Mouse (Mus musculus) spleen, postnatal 10 days (tissue): ENCODE measurements around the gene Fam110a.
"Not testable (repeated sequence)": the region's sequence is repeated elsewhere in the genome, so short reads cannot be mapped to it uniquely, and the experiment has no call there.

Experiments used
- DNase-seq, 2 experiments: peaks; one replicate each; pipeline ENCODE4 v3.0.0; 2021 to 2022; ENCODE audit warnings: low spot score in 2 of 2

The Fam110a gene

GRCm38 (mm10) chr2:151997190-151997575, 17.2 kb upstream of the Fam110a start:
- not testable (repeated sequence) for DNase-seq

GRCm38 (mm10) chr2:151996229-151997189, 16.5 kb upstream of the Fam110a start, which contains the start of gene Slc52a3:
Gene Slc52a3 (plus strand): TSS chr2:151996511.
- DNase-seq: peak; percentile 90 to 92

- DNase-seq: peak; percentile 63 to 81
These were observed 14.5 kb upstream of the Fam110a start for GRCm38 (mm10) chr2:151994350-151995122.

- no peak for DNase-seq
These were observed 11.4 kb upstream of the Fam110a start for GRCm38 (mm10) chr2:151991446-151991845.

- no peak for DNase-seq
These were observed 11.0 kb upstream of the Fam110a start for GRCm38 (mm10) chr2:151990985-151991394.

- no peak for DNase-seq
These were observed 9.0 kb upstream of the Fam110a start for GRCm38 (mm10) chr2:151988978-151989377.

- DNase-seq: no peak
These were observed 6.9 kb upstream of the Fam110a start for GRCm38 (mm10) chr2:151986958-151987357.

GRCm38 (mm10) chr2:151985426-151986172, 5.6 kb upstream of the Fam110a start:
- DNase-seq: no peak

GRCm38 (mm10) chr2:151984019-151984418, 4.0 kb upstream of the Fam110a start:
- no peak for DNase-seq

GRCm38 (mm10) chr2:151982476-151982875, 2.5 kb upstream of the Fam110a start:
- no peak for DNase-seq

- DNase-seq: no peak
These were observed 1.2 kb upstream of the Fam110a start for GRCm38 (mm10) chr2:151981268-151981667.

- no peak for DNase-seq
These were observed 305 bp upstream of the Fam110a start for GRCm38 (mm10) chr2:151980355-151980693.

GRCm38 (mm10) chr2:151978494-151978893, 1.5 kb downstream of the Fam110a start:
- no peak for DNase-seq

GRCm38 (mm10) chr2:151977689-151978440, 2.2 kb downstream of the Fam110a start:
- no peak for DNase-seq

GRCm38 (mm10) chr2:151976067-151976466, 4.0 kb downstream of the Fam110a start:
- no peak for DNase-seq

GRCm38 (mm10) chr2:151975295-151975694, 4.7 kb downstream of the Fam110a start:
- no peak for DNase-seq

- DNase-seq: peak in 1 of 2 experiments; percentile 35
These were observed 6.1 kb downstream of the Fam110a start for GRCm38 (mm10) chr2:151973595-151974562.

GRCm38 (mm10) chr2:151972880-151973594, 7.0 kb downstream of the Fam110a start:
- DNase-seq: peak in 1 of 2 experiments; percentile 59

GRCm38 (mm10) chr2:151971748-151972147, 8.3 kb downstream of the Fam110a start:
- no peak for DNase-seq
